Mouse (Mus musculus) heart, embryonic 14.5 days (tissue): ENCODE measurements around the gene Nmur1. TPM values are rescaled to one million over a fixed set of nuclear protein-coding genes. Genes with fewer than 3 reads are reported as not detected.

Experiments used
- ATAC-seq: fragments of 200-750 bp; cut with Nextera tagmentation; 2 replicates; pipeline ENCODE4 v1.8.0; 2017; ENCODE audit warnings: low read depth, moderate TSS enrichment; ENCODE audit not compliant: insufficient number of reproducible peaks, insufficient read depth, low FRiP score
- H3K27ac ChIP-seq, 2 experiments: fragments of 200-500 bp in 1 of 2; fragments of 300-500 bp in 1 of 2; sonication (generic) in 1 of 2; replicated peaks in 1 of 2; 2 replicates each; pipeline ENCODE4 v1.5.1; 2012 to 2014; ENCODE audit warnings: low read depth in 2 of 2, low read length in 2 of 2, control low read depth in 1 of 2, mild to moderate bottlenecking in 1 of 2, mixed read lengths in 1 of 2; ENCODE audit not compliant: control insufficient read depth in 1 of 2, insufficient read depth in 1 of 2
- H3K27me3 ChIP-seq: fragments of 300-500 bp; sonication (generic); 2 replicates; pipeline ENCODE4 v1.6.1; 2014; ENCODE audit warnings: mild to moderate bottlenecking, low read length, control low read depth; ENCODE audit not compliant: control insufficient read depth, insufficient read depth
- H3K36me3 ChIP-seq: fragments of 300-500 bp; sonication (generic); 2 replicates; pipeline ENCODE4 v1.6.1; 2014; ENCODE audit warnings: mild to moderate bottlenecking, control low read depth, low read length, mixed read lengths; ENCODE audit not compliant: control insufficient read depth, insufficient read depth
- H3K4me1 ChIP-seq, 2 experiments: fragments of 200-500 bp in 1 of 2; fragments of 300-500 bp in 1 of 2; sonication (generic) in 1 of 2; 2 replicates each; pipeline ENCODE4 v1.6.1; 2012 to 2014; ENCODE audit warnings: low read length in 2 of 2, control low read depth in 1 of 2, mixed read lengths in 1 of 2; ENCODE audit not compliant: control insufficient read depth in 2 of 2, insufficient read depth in 2 of 2
- H3K4me2 ChIP-seq: fragments of 300-500 bp; sonication (generic); 2 replicates; pipeline ENCODE4 v1.6.1; 2014; ENCODE audit warnings: mild to moderate bottlenecking, low read length
- H3K4me3 ChIP-seq, 2 experiments: fragments of 200-500 bp in 1 of 2; fragments of 300-500 bp in 1 of 2; sonication (generic) in 1 of 2; 2 replicates each; pipeline ENCODE4 v1.5.1; 2012 to 2014; ENCODE audit warnings: low read length in 2 of 2, mild to moderate bottlenecking in 2 of 2, control low read depth in 1 of 2, low read depth in 1 of 2, moderate library complexity in 1 of 2; ENCODE audit not compliant: control insufficient read depth in 1 of 2, insufficient read depth in 1 of 2
- H3K9ac ChIP-seq: fragments of 300-500 bp; sonication (generic); 2 replicates; pipeline ENCODE4 v1.6.1; 2014; ENCODE audit warnings: mild to moderate bottlenecking, low read length
- H3K9me3 ChIP-seq: fragments of 300-500 bp; sonication (generic); 2 replicates; pipeline ENCODE4 v1.6.1; 2016; ENCODE audit warnings: low read length, control low read depth; ENCODE audit not compliant: control insufficient read depth
- WGBS: fragments of 180-500 bp; shearing (Covaris S2); extraction: QIAGEN DNeasy Blood & Tissue Kit; methylation state at CpG from one replicate; pipeline ENCODE4 v1.1.7; 2014; 5-methylcytosine and 5-hydroxymethylcytosine counted together
- polyA plus RNA-seq: library from polyadenylated mRNA; unstranded; fragments of >200 nt; fragmentation: Nextera tagmentation; extraction: Ambion mirVana; gene quantifications from 2 replicates; pipeline ENCODE4 v1.2.1, GENCODE M21; 2014

Gene Nmur1
- polyA plus RNA-seq, 1 experiment from 2014 or later: not detected

- Histone ChIP-seq H3K27me3 (no peaks in the 10 kb centered on the region), H3K9ac (peak overlapping the region; percentile 86), H3K4me2 (peak overlapping the region; percentile 93), H3K4me1 (peaks cover 4 to 18% of the 10 kb centered on the region in 2 experiments; a peak in 3 of 4 replicates), H3K27ac (peak overlapping the region; percentile 97 to 99), H3K4me3 (peak overlapping the region; percentile 84 to 93), H3K9me3 (no peaks in the 10 kb centered on the region), H3K36me3 (peaks cover 44% of the 10 kb centered on the region)
- under 1% methylated on average over 35 of the region's 41 CpGs for WGBS
- no peak for ATAC-seq
Observed at GRCm38 (mm10) chr1:86358229-86358905, 67.7 kb downstream of the Nmur1 start.

- Histone ChIP-seq H3K4me2 (no peak overlapping the region), H3K9ac (no peak overlapping the region), H3K4me3 (no peak overlapping the region), H3K36me3 (peaks cover 85% of the 10 kb centered on the region), H3K4me1 (peaks cover 2 to 9% of the 10 kb centered on the region in 2 experiments; a peak in 3 of 4 replicates), H3K9me3 (no peaks in the 10 kb centered on the region), H3K27me3 (no peaks in the 10 kb centered on the region), H3K27ac (no peak overlapping the region)
- WGBS: 82% methylated on average over 2 of the region's 2 CpGs
- ATAC-seq: no peak
Observed at GRCm38 (mm10) chr1:86354186-86354585, 71.8 kb downstream of the Nmur1 start.

DNA sequence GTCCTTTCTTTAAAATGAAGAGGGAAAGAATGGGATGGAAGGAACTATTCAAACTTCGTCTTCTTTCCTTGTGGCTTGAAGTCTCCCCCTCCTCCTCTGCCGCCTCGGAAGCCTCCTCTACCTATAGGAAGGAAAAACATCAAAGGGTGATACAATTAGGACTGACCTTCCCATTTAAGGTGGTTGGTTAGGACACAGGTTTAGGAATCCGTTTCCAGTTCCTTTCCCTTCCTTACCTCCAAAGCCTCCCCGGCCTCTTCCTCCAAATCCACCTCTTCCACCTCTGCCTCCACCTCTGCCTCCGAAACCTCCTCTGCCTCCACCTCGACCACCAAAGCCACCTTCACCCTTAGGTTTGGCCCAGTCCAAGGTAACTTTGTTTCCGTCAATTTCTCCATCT lies 75.5 kb downstream of the Nmur1 start:
- H3K4me2 ChIP-seq: no peak overlapping the region
- WGBS: 83% methylated on average over 8 of the region's 8 CpGs
- ATAC-seq: no peak
- peaks cover 88% of the 10 kb centered on the region for H3K36me3 ChIP-seq
- H3K9ac ChIP-seq: no peak overlapping the region
- H3K9me3 ChIP-seq: no peaks in the 10 kb centered on the region
- H3K4me1 ChIP-seq: no peaks in the 10 kb centered on the region
- no peaks in the 10 kb centered on the region for H3K27me3 ChIP-seq
- H3K4me3 ChIP-seq: no peak overlapping the region
- no peak overlapping the region for H3K27ac ChIP-seq

- H3K9me3 ChIP-seq: no peaks in the 10 kb centered on the region
- no peak overlapping the region for H3K9ac ChIP-seq
- H3K27me3 ChIP-seq: no peaks in the 10 kb centered on the region
- no peaks in the 10 kb centered on the region for H3K4me1 ChIP-seq
- no peak overlapping the region for H3K4me2 ChIP-seq
- H3K36me3 ChIP-seq: peaks cover 79% of the 10 kb centered on the region
- no peak for ATAC-seq
- 89% methylated on average over 1 of the region's 1 CpGs for WGBS
- no peak overlapping the region for H3K4me3 ChIP-seq
- H3K27ac ChIP-seq: no peak overlapping the region
Observed at GRCm38 (mm10) chr1:86349696-86350095, 76.3 kb downstream of the Nmur1 start.

GRCm38 (mm10) chr1:86349201-86349600 lies 76.8 kb downstream of the Nmur1 start:
- H3K9me3 ChIP-seq: no peaks in the 10 kb centered on the region
- no peaks in the 10 kb centered on the region for H3K27me3 ChIP-seq
- ATAC-seq: no peak
- no peak overlapping the region for H3K4me3 ChIP-seq
- no peak overlapping the region for H3K27ac ChIP-seq
- no peak overlapping the region for H3K9ac ChIP-seq
- no peak overlapping the region for H3K4me2 ChIP-seq
- H3K36me3 ChIP-seq: peaks cover 74% of the 10 kb centered on the region
- WGBS: 91% methylated on average over 3 of the region's 3 CpGs
- no peaks in the 10 kb centered on the region for H3K4me1 ChIP-seq

DNA sequence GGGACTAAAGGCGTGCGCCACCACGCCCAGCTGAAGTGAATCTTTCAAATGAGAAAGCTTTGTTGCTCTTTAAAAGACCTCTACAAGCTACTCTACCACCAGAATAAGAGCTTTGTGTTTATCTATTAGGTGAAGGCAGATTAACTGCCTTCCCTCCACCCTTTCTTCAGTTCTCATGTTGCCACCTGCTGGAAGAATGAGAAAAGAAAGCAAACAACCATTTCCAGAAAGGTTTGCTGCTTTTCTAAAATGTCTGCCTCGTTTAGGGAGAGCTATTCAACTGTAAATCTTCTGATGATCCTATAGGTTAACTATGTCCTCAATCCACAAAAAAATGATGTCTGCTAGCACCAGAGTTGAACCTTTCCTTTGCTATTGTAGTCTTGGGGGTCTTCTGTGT lies 77.2 kb downstream of the Nmur1 start:
- Histone ChIP-seq H3K9me3 (no peaks in the 10 kb centered on the region), H3K4me1 (no peaks in the 10 kb centered on the region), H3K4me3 (no peak overlapping the region), H3K4me2 (no peak overlapping the region), H3K9ac (no peak overlapping the region), H3K36me3 (peaks cover 70% of the 10 kb centered on the region), H3K27me3 (no peaks in the 10 kb centered on the region), H3K27ac (no peak overlapping the region)
- ATAC-seq: no peak
- WGBS: 86% methylated on average over 4 of the region's 4 CpGs

- ATAC-seq: no peak
- 67% methylated on average over 1 of the region's 1 CpGs for WGBS
- Histone ChIP-seq H3K9ac (no peak overlapping the region), H3K27ac (no peak overlapping the region), H3K27me3 (no peaks in the 10 kb centered on the region), H3K4me1 (no peaks in the 10 kb centered on the region), H3K9me3 (no peaks in the 10 kb centered on the region), H3K4me3 (no peak overlapping the region), H3K36me3 (peaks cover 63% of the 10 kb centered on the region), H3K4me2 (no peak overlapping the region)
Observed at GRCm38 (mm10) chr1:86348083-86348482, 77.9 kb downstream of the Nmur1 start.

DNA sequence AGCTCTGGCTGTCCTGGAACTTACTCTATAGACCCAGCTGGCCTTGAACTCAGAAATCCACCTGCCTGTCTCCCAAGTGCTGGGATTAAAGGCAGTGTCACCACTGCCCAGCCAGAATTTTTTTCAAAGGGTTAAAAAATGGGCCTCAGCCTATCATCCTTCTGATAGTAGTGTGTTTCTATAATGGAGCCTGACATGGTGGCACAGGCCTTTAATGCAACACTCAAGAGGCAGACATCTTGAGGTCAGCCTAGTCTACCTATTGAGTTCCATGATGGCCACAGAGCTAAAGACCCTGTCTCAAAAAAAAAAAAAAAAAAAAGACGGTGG lies 78.3 kb downstream of the Nmur1 start:
- no peaks in the 10 kb centered on the region for H3K9me3 ChIP-seq
- no peaks in the 10 kb centered on the region for H3K27me3 ChIP-seq
- no peak overlapping the region for H3K27ac ChIP-seq
- no peak for ATAC-seq
- H3K4me1 ChIP-seq: no peaks in the 10 kb centered on the region
- H3K36me3 ChIP-seq: peaks cover 59% of the 10 kb centered on the region
- WGBS: 44% methylated on average over 1 of the region's 1 CpGs
- H3K4me3 ChIP-seq: no peak overlapping the region
- H3K9ac ChIP-seq: no peak overlapping the region
- H3K4me2 ChIP-seq: no peak overlapping the region
